Mouse (Mus musculus) lung, postnatal 25 days (tissue): Measurements from ENCODE around the gene Cntn5.

ENCODE experiments used
- DNase-seq: peaks from one replicate; pipeline ENCODE4 v3.0.0; 2022; ENCODE audit warnings: low spot score

Cntn5 gene

GRCm38 (mm10) chr9:10412075-10412474 lies 492.5 kb downstream of the Cntn5 start:
- no peak for DNase-seq

DNA sequence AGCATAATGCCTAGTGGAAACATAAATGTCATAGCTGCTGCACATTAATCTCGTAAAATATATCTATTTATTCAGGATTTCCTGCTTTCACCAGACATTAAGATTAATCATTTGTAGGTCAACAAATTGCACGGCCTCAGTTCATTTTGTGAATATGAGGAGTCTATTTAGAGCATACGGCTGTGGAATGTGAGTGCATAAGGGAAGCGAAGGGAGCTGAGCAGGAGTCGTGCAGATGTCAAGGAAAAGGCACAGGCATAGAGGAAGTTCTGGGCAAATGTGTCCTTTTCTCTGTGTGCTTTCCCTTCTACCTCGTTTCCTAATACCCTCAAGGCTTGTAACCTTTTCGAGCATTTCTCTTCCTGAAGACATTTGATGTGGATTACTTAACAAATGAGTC lies 504.5 kb downstream of the Cntn5 start:
- no peak for DNase-seq

DNA sequence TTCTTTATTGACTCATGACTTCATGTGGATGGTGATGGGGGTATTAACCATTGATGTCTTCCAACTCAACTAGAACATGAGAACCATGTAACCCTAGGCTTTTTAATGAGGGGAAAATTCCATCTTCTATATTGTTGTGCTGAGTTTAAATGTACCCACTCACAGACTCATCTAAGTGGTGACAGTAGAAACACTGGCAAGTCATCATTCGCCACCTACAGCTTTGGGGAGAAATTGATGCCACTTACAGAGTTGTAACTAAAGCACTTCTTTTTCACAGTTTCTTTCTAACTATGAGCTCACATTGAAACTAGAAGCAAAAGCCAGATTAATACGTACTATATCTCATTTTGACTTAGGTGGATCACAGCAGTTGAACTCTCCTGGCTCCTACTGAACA lies 514.7 kb downstream of the Cntn5 start:
- no peak for DNase-seq

GRCm38 (mm10) chr9:10384455-10384854 lies 520.1 kb downstream of the Cntn5 start:
- DNase-seq = no peak

DNA sequence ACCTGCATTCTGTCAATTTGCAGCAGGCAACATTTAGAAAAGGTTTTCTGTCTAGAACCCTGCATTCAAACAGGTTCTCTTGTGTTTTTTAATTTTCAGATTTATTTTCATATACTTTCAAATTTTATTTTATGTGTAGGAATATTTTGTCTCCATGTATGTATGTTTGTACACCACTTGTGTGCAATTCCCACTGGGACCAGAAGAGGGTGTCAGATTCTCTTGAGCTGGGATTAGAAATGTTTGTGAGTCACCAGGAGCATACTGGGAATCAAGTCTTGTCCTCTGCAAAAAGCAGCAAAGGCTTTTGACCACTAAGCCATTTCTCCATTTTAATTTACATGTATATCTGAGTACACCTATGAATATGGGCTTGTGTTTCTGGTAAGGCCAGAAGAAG lies 521.4 kb downstream of the Cntn5 start:
- DNase-seq = no peak

DNA sequence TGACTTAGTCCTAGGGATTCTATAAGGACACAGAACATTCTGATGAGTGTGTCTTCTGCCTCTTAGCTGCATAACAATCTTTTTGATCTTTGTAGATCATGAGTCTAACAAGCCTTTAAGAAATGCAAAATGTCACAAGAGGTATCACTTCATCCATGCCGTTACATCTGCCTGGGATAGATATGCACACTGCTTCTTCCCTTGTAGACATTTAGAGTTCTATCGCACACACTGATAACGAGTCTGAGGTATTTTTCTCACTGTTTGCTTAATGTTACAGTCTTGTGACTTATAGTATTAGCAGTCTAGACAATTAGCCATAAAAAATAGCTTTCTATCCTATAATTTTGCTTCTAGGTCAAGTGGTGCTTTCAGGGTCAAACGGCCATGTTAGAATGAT lies 522.9 kb downstream of the Cntn5 start:
- DNase-seq = no peak

GRCm38 (mm10) chr9:10376261-10376660 lies 528.3 kb downstream of the Cntn5 start:
- no peak for DNase-seq

- DNase-seq = no peak
Measured at GRCm38 (mm10) chr9:10368971-10369370, 535.6 kb downstream of the Cntn5 start.

- DNase-seq = no peak
Measured at GRCm38 (mm10) chr9:10368410-10368809, 536.2 kb downstream of the Cntn5 start.

DNA sequence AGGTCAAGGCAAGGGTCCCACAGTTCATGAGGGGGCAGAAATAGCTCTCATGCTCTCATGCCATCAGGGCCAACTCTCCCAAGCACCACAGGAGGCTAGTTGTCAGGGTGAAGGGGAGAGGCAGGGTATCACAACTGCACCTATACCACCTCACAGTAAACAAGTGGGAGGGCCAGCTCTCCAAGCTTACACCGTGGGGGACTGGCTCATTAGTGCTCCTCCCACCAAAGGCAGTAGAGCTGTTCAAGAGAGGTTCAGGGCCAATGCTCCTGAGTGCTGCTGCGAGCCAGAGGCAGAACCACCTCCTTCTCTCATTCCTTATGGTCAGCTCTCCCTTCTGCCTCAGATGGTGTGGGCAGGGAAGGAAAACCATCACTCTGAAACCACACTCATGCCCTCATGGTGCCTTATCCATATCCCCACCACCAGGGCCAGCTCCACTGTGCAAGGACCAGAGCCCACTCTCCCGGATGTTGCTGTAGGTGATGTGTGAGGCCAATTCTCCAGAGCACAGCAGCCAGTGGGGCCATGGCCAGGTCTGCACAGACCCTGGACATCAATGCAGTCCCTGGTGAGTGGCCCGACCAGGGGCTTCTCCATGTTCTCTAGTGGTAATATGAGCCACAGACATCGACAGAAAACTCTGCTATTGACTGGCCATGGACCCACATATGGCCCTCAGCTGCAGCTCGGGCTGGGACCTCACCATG lies 538.2 kb downstream of the Cntn5 start:
- DNase-seq = no peak

DNA sequence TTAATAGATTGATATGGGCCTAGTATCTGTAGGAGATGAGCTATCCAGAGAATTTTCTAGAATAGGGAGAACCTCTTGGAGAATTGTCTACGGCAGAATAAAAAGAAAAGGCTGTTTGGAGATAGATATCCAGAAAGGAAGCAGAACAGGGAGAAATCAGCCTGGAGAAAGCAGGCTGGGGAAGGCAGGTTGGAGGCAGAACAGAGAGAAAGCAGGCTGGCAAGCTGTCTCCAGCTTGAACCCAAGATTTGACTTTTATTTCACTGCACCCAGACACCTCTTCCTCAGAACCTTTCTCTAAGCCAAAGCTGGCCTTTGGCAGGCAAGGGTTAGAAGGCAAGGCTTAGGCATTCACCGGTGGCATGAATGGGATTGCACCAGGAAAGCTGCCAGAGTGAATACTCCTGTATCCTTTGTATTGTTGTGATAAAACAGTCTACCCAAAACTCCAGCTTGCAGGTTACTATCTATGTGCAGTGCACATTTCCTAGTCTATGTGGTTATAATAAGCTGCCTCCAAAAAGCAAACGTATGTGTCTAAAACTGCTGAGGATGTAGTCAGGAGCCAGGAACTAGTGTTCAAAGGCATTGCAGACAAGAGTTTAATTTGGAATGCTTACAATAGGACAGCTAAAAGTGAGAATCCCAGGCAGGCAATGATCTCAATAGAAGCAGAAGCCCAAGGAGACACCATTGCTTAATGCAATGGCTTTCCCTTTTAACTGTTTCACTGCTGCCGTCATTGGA lies 553.5 kb downstream of the Cntn5 start:
- DNase-seq = no peak

DNA sequence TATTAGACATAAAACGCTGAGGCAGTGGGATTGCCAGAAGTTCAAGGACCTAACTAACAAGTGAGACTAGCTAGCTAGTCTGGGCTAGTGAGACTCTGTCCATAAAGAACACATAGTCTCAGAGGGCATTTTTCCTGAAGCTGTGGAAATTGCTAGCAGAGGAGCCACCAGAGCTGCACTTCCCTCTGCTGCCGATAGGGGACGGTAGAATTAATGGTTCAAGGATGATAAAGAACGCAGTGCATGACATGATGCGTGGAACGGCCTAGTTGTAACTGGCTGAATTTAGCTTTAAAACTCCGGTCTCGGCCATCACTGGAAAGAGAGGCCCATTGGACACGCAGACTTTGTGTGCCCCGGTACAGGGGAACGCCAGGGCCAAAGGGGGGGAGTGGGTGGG lies 555.8 kb downstream of the Cntn5 start:
- DNase-seq = no peak

- DNase-seq = no peak
Measured at GRCm38 (mm10) chr9:10348222-10348621, 556.4 kb downstream of the Cntn5 start.

DNA sequence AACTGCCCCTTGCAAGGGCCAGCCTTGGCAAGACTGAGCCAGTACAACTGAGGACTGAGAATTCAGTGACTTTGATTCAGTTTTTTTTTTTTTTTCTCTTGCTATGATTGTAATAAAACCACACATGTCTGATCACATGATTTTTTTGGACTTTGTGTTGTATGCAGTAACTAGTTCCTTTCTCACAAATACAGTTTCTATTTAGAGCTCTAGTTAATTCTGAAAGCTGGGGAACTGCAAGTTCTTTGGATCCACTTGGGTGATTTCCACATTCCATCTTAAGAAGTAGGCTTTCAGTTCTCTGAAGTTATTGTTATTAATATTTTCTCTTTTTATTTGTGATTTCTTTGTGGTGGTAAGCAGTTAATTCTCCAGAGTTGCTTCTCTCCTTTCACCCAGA lies 563.8 kb downstream of the Cntn5 start:
- no peak for DNase-seq

DNA sequence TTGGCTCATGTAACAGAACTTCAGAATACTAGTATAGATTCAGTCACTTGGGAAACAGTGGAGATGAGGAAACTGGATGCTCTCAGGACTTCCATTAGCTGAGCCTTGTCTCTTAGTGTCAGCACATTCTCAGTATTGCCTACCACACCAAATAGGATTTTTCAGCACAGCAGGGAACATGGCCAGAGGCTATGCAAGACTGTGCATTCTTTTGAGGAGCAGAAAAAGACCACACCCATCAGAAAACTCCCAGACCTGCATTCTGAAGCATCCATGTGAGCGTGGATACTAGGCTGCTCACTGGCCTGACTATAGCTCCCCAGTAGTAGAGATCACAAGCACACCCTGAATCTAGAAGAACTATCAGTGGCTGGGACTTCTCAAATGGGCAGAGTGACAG lies 564.9 kb downstream of the Cntn5 start:
- no peak for DNase-seq

GRCm38 (mm10) chr9:10324697-10325368 lies 579.7 kb downstream of the Cntn5 start:
- DNase-seq = peak; percentile 1

DNA sequence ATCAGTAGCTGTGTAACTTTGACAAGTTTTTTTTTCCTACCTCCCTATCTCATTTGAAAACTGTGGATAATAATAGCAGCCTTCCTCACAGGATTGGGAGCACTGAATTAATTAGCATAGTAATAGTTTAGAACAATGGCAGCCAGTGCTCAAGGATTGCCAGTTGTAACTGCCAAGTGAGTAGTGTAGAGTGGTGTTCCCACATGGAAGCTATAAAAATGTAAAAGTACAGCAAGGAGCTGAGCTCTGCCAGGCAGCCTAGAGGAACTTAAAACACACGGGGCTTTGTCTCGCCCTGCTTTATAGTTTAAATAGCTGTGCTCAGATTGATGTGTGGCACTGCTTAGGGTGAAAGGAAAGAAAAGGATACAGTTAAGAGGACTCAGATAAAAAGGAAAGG lies 635.2 kb downstream of the Cntn5 start:
- no peak for DNase-seq

DNA sequence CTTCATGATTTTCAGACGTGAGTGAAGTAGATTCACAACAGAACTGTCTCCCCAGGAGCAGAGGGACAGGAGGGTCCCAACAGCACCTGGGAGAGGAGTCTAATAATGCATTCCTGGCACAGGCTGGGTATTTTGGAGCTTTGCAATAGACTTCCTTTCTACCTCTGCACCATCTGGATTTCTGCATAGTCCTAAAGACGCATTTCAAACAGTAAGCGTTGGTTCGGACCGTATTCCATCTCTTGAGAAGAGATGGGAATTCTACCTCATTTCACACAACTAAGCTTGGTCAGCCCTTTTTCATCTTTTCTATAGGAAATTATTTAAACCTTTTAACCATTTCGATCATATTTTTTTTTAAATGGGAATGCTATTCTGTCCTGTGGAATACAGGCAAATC lies 635.7 kb downstream of the Cntn5 start:
- DNase-seq = no peak

GRCm38 (mm10) chr9:10265616-10266015 lies 639.0 kb downstream of the Cntn5 start:
- DNase-seq = no peak

DNA sequence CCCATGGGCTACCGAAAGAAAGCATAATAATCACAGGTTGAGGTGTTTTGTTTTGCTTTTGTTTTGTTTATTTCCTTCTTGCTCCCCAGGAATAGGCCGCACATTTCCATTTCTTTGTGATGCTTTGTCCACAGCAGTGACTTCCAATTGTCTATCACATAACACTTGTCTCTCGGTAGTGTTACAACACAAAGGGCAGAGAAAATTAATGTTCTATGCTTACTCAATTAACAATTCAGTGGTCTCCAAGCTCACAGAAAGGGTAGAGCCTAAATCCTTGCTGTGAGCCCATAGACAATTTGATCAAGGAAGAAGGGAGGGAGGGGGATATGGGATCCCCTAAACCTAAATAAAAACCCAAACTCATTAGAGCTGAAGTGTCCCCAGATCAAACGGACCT lies 671.2 kb downstream of the Cntn5 start:
- DNase-seq = no peak

DNA sequence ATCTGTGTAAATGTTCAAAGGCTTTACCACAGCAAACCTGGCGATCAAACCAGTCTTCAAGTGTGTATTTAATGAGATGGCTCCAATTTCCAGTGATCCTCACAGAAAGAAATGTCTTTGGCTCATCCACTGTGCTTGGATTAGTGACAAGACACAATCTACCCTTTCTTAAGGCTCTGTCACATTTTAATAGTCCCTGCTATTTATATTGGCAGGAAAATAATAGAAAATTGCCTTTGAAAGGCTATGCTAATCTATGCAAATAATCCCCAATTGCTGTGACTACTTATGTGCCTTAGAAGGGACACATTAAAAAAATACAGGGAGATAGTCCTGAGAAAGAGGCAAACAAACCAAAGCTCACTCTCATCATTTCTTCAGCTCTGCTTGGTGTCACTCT lies 672.5 kb downstream of the Cntn5 start:
- no peak for DNase-seq

GRCm38 (mm10) chr9:10230973-10231372 lies 673.6 kb downstream of the Cntn5 start:
- DNase-seq = no peak

GRCm38 (mm10) chr9:10229716-10230115 lies 674.9 kb downstream of the Cntn5 start:
- no peak for DNase-seq
